ENCODE assay signal across 12 mouse cellular contexts in genomic region chr13:43863581-43864100, GRCm38 (mm10).
DNase-seq lines count a peak whose midpoint lies in the region; ATAC-seq and TF ChIP-seq lines count a peak whose summit lies in the region.
"Had no signal": no experiment of that assay in that cellular context is flagged by ENCODE, and none has a peak within 500 bp of the region (broad histone marks: within the 10 kb centered on the region; RNA-seq: fewer than 3 reads in every experiment).

No protein-coding gene starts in this region.

- H3K4me3 ChIP-seq in hindbrain, embryonic 12.5 days, result no peak overlapping the region
- H3K4me3 ChIP-seq in hindbrain, postnatal 0 days (ENCODE audit: low read length), result no peak overlapping the region
- 0 out of 2 replicates have a peak overlapping the region, but pooled peaks have one; percentile 41 for H3K4me3 ChIP-seq in embryonic facial prominence, embryonic 13.5 days
- H3K4me3 ChIP-seq in limb, embryonic 12.5 days (replicated peaks), result no peak overlapping the region

- no peaks in the 10 kb centered on the region for H3K9me3 ChIP-seq in hindbrain, embryonic 12.5 days (replicated peaks)
- H3K9me3 ChIP-seq in hindbrain, postnatal 0 days (ENCODE audit: low read length), result no peaks in the 10 kb centered on the region
- H3K9me3 ChIP-seq in embryonic facial prominence, embryonic 13.5 days, result no peaks in the 10 kb centered on the region
- no peaks in the 10 kb centered on the region for H3K9me3 ChIP-seq in limb, embryonic 12.5 days
- H3K9me3 ChIP-seq: embryonic facial prominence, embryonic 15.5 days; neural tube, embryonic 13.5 days had no signal

- H3K4me2 ChIP-seq in hindbrain, embryonic 12.5 days (replicated peaks), result peak overlapping the region; percentile 54; the same call in 1 of the 2 replicates
- no peak overlapping the region for H3K4me2 ChIP-seq in hindbrain, postnatal 0 days (ENCODE audit: low read depth, low read length)
- peak overlapping the region; percentile 68 for H3K4me2 ChIP-seq in embryonic facial prominence, embryonic 13.5 days
- H3K4me2 ChIP-seq in limb, embryonic 12.5 days, result peak overlapping the region; percentile 61

- peaks cover 16% of the 10 kb centered on the region for H3K4me1 ChIP-seq in hindbrain, embryonic 12.5 days
- peaks cover 7% of the 10 kb centered on the region; the same call in 1 of the 2 replicates for H3K4me1 ChIP-seq in hindbrain, postnatal 0 days (ENCODE audit: insufficient read depth, low read length)
- peaks cover 22% of the 10 kb centered on the region for H3K4me1 ChIP-seq in embryonic facial prominence, embryonic 13.5 days
- H3K4me1 ChIP-seq in limb, embryonic 12.5 days (replicated peaks), result peaks cover 29% of the 10 kb centered on the region

- H3K9ac ChIP-seq in hindbrain, embryonic 12.5 days, result no peak overlapping the region
- no peak overlapping the region for H3K9ac ChIP-seq in hindbrain, postnatal 0 days (replicated peaks; ENCODE audit: low read length)
- no peak overlapping the region for H3K9ac ChIP-seq in embryonic facial prominence, embryonic 13.5 days
- H3K9ac ChIP-seq in limb, embryonic 12.5 days (replicated peaks), result no peak overlapping the region

- no peak overlapping the region for H3K27ac ChIP-seq in hindbrain, embryonic 12.5 days
- H3K27ac ChIP-seq in hindbrain, postnatal 0 days, result no peak overlapping the region
- H3K27ac ChIP-seq in embryonic facial prominence, embryonic 13.5 days, result no peak overlapping the region
- 0 out of 2 replicates have a peak overlapping the region, but pooled peaks have one; percentile 77 for H3K27ac ChIP-seq in limb, embryonic 12.5 days
- H3K27ac ChIP-seq: neural tube, embryonic 13.5 days had no signal

- H3K36me3 ChIP-seq in hindbrain, embryonic 12.5 days, result no peaks in the 10 kb centered on the region
- H3K36me3 ChIP-seq in hindbrain, postnatal 0 days (ENCODE audit: insufficient read depth, low read length), result no peaks in the 10 kb centered on the region
- no peaks in the 10 kb centered on the region for H3K36me3 ChIP-seq in embryonic facial prominence, embryonic 13.5 days
- no peaks in the 10 kb centered on the region for H3K36me3 ChIP-seq in limb, embryonic 12.5 days
- H3K36me3 ChIP-seq: embryonic facial prominence, embryonic 15.5 days; neural tube, embryonic 13.5 days had no signal

- TF ChIP-seq CTCF in hindbrain, postnatal 0 days (IDR thresholded peaks at IDR 0.05; ENCODE audit: low read depth), result no peak

- peaks cover 27% of the 10 kb centered on the region for H3K27me3 ChIP-seq in hindbrain, embryonic 12.5 days
- H3K27me3 ChIP-seq in hindbrain, postnatal 0 days (ENCODE audit: insufficient read depth, low read length), result no peaks in the 10 kb centered on the region
- no peaks in the 10 kb centered on the region for H3K27me3 ChIP-seq in embryonic facial prominence, embryonic 13.5 days
- peaks cover 8% of the 10 kb centered on the region; the same call in 1 of the 2 replicates for H3K27me3 ChIP-seq in limb, embryonic 12.5 days
- H3K27me3 ChIP-seq: embryonic facial prominence, embryonic 15.5 days had no signal

- peak; percentile 17 for DNase-seq in cerebellum, adult 9-10 months
- DNase-seq in cerebellum, postnatal 36 days, result no peak
- no peak for DNase-seq in hindbrain, postnatal 0 days (ENCODE audit: low spot score)
- no peak for DNase-seq in urinary bladder, adult 18-20 months (ENCODE audit: low spot score in 2 of 2)
- no peak for DNase-seq in ovary, postnatal 14 days (ENCODE audit: low spot score)
- DNase-seq: layer of hippocampus, postnatal 36 days; lung, postnatal 14 days had no signal

- WGBS in hindbrain, embryonic 12.5 days, result 71% methylated on average over 7 of the region's 7 CpGs
- WGBS in hindbrain, postnatal 0 days, result 86% methylated on average over 7 of the region's 7 CpGs
- 73% methylated on average over 7 of the region's 7 CpGs for WGBS in embryonic facial prominence, embryonic 13.5 days
- 78% methylated on average over 7 of the region's 7 CpGs for WGBS in limb, embryonic 12.5 days

- no peak for ATAC-seq in hindbrain, embryonic 12.5 days (ENCODE audit: low FRiP score)
- no peak for ATAC-seq in hindbrain, postnatal 0 days
- ATAC-seq in embryonic facial prominence, embryonic 13.5 days (ENCODE audit: insufficient number of reproducible peaks, insufficient read depth, low FRiP score, low TSS enrichment, low read depth), result no peak
- no peak for ATAC-seq in limb, embryonic 12.5 days (ENCODE audit: insufficient number of reproducible peaks, insufficient read depth, low FRiP score, low TSS enrichment, low read depth)
